Mouse (Mus musculus) hindlimb bud, embryonic 11.5 days (tissue): ENCODE measurements around the gene Rpa1.
"Not testable (repeated sequence)": the region's sequence is repeated elsewhere in the genome, so short reads cannot be mapped to it uniquely, and the experiment has no call there.

Experiments used
- DNase-seq: peaks from one replicate; pipeline ENCODE4 v3.0.0-alpha.2; 2012; ENCODE audit warnings: low read depth, low spot score; ENCODE audit errors: extremely low spot score

The Rpa1 gene

DNA sequence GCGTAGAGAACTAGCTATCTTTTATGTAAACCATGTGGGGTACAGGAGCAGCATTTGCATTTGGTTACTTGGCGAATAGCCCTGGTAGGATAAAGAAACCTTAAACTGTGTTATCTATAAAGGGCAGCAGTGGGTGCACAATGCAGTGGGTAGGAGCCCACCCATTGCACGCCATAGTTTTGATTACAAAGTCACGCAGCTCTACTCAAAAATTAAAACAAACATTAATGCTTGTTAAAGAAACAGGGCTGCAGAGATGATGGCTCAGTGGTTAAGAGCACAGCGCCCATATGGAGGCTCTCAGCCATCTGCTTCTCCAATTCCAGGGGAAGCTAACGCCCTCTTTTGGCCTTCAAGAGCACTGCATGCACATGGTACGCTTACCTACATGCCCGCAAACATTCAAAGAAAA, 24.8 kb downstream of the Rpa1 start:
- no peak for DNase-seq

DNA sequence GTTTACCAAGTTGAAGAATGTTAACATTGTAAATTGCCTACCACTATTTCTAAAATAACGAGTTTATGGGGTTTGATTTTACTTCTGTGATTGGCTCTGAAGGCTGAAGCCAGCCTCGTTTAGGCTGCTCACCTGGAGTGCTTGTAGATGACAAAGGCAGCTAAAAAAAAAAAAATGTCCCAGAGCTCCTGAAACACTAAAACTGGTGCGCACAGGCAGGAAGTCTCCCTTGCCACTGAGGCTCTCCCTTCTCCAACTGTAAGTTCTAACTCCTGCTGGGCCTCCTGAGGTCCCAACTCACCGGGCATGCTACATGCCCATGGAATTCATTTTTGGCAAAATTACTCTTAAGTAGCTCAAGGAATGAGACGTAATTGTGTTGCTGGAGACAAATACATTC, 28.9 kb downstream of the Rpa1 start:
- no peak for DNase-seq

DNA sequence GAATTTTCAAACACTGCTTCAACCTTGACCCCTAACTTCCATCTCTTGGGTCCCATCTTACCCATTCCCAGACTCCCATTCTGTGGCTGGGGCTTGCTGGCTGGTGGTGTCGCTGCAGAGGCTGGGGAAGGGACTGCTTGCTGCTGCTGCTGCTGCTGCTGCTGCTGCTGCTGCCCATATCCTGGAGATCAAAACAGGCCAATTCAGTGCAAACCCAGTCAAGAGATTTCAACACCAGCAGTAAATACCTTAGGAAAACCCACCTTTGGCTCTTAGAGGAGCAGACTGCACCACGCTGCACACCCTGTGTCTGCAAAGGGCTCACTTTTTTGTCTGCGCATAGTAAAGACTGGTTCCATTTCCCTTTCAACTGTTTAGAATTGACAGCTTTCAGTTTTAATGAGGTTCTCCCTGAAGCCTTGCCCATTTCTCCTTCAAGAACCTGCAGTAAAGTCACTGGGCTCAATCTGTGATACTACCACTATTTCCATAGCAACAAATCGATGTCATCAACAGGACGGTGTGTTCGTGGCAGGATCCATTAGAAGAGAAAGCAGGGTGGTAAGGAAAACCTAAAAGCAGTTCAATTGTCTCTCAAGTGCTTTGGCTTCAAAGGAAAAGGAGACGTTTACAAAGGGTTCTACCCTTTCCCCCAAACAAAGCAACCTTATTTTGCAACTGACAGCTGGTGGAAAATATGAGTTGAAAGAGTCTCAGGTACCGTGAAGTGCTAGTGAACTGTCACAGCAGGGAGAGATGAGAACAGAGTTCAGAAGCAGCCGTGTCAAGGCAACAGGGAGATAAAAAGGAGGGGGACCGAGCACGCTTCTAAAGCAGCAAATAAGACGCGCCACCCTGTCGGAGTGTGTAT, 29.5 kb downstream of the Rpa1 start:
- DNase-seq: no peak

DNA sequence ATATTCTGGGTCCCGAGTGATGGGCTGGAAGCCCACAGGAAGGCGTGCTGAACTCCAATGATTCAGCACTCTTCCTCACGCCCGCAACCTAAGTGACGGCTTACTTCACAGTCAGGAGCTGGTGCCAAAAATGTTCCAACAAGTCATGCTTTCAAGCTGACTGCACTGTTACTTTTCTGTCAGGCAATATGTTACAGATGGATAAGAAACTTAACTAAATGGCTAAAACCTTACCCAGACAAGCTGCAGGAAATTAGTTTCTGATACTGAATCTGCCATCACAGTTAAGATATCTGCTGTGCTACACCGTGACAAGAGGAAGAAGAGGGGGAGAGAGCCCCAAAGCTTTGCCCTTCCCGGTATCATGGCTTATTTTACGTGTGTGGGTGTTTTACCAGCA, 34.3 kb downstream of the Rpa1 start:
- DNase-seq: no peak

GRCm38 (mm10) chr11:75311751-75312150, 36.4 kb downstream of the Rpa1 start:
- no peak for DNase-seq

GRCm38 (mm10) chr11:75310813-75311212, 37.3 kb downstream of the Rpa1 start:
- DNase-seq: no peak

- DNase-seq: no peak
Observed at GRCm38 (mm10) chr11:75308650-75309049, 39.5 kb downstream of the Rpa1 start.

- no peak for DNase-seq
Observed at GRCm38 (mm10) chr11:75304797-75305196, 43.3 kb downstream of the Rpa1 start.

DNA sequence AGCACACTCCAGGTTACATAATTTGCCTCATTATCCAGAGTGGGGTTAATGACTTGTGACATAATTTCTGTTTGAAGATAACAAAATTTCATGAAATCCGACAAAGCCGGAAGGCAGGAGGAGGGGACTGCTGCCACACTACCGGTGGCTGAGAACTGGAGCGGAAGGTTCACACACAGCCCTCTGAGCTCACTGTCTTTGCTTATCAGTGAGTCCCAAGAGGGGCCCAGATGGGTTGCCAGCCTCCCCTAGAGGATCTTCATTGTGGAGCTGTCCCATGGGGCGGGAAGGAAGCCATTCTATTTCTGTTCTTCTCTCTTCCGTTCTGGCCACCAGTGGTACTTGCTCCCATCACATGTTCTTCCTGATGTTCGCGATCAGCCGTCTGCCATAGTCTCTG, 47.2 kb downstream of the Rpa1 start:
- DNase-seq: no peak

GRCm38 (mm10) chr11:75299786-75300185, 48.3 kb downstream of the Rpa1 start:
- no peak for DNase-seq

DNA sequence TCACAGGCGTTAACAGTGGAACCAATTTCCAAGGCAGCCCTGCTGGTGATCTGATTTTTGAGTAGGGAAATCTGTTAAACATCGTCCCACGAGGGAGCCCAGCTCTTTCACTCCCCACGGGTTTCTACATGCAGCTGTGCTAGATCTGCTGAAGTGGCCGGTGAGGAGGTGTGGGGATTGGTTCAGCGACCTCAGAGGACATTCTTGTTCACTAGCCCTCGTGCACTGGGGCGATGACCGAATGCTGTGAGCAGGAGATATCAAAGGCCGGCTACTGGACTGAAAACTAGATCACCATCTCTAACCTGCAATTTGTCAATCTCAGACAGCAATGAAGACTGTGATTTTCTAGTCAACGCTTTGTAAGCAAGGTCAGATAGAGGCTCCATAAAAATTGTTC, 49.6 kb downstream of the Rpa1 start:
- no peak for DNase-seq

DNA sequence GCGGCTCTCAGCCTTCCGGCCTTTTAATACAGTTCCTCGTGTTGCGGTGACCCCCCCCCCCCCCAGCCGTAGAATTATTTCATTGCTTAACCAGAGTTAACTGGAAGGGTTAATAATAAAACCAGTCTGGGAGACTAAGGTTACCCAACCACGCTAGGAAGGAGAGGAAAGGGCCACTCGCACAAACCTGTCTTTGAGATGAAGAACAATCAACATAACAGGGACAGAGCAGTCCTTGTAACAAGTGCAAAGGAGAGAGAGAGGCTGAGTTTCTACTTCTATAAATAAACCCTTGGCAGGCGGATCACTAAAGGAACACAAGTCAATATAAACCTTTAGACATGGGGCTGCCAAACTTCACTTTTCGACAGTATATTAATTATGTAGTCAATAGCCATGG, 50.5 kb downstream of the Rpa1 start:
- DNase-seq: no peak

DNA sequence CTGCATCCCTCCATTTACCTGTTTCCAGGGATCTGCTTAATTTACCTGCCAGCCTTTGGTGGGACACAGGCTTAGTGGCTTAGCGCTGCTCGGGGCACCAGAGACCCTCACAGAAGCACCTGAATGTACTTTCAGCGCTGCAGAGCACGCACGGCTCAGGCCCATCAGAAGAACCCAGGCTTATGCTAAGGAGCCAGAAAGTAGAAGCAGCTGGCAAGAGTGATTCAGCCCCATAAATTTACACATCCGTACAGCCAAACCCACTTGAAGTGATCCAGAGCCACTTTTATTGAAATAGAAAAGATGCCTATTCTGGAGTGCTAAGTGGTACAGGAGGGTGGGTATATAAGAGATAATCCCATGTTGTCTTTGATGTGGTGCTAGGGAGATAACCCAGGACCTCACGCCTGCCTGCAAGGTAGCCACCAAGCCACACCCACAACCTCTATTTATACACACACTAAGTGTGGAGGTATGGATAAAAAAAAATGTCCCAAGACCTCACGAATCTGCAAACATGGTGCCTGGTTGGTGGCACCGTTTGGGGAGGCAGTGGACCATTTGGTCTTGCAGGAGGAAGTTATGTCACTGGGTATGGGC, 51.6 kb downstream of the Rpa1 start:
- DNase-seq: no peak

DNA sequence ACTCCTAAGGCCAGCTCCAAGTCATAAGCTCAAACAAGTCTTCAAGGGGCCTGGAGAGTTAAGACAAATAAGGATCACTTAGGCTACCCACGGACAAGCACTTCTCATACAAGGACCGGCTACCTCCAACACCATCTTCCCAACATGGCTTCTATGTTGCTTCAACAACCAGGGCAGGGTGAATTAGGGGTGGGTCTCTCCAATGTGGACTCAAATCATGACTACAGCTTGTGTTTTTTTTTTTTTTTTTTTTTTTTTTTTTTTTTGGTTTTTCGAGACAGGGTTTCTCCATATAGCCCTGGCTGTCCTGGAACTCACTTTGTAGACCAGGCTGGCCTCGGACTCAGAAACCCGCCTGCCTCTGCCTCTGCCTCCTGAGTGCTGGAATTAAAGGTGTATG, 52.6 kb downstream of the Rpa1 start:
- DNase-seq: not testable (repeated sequence)

DNA sequence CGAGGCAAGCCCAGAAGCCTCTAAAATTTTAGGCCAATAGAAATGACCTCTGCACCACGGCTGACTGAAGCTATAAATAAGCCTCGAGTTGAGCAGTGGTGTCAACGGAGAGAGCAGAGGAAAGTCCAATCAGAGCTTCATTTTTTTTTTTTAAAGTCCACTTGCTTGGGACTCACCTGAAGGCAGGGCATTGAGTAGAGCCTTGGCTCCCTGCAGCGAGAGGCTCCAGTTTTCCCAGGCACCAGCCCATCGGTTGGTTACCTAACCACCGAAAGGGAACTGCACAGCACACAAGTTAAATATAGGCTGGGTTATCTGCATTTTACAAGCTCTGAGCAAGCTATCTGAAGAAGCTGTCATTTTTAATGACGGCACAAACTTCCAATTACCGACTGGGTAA, 53.3 kb downstream of the Rpa1 start:
- no peak for DNase-seq

- DNase-seq: no peak
Observed at GRCm38 (mm10) chr11:75293852-75294361, 54.2 kb downstream of the Rpa1 start.

DNA sequence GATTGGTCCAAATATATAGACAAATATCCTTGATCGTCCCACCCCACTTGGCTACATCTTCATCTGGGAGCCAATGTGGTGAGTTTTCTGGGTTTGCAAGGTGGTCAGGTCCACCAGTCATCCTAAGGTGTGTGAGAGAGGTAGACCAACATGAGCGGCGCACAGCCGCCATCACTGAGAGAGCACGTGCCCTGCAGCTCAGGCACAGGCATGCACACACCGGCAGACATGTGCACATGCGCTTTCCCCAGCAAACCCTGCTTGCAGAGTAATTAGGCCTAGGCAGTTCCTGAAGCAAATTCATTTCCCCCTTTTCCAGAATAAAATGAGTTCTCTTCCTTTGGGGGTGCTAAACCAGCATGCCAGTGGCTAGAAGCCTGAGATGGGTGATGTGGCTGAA, 55.8 kb downstream of the Rpa1 start:
- no peak for DNase-seq

GRCm38 (mm10) chr11:75291389-75292215, 56.5 kb downstream of the Rpa1 start:
- no peak for DNase-seq

DNA sequence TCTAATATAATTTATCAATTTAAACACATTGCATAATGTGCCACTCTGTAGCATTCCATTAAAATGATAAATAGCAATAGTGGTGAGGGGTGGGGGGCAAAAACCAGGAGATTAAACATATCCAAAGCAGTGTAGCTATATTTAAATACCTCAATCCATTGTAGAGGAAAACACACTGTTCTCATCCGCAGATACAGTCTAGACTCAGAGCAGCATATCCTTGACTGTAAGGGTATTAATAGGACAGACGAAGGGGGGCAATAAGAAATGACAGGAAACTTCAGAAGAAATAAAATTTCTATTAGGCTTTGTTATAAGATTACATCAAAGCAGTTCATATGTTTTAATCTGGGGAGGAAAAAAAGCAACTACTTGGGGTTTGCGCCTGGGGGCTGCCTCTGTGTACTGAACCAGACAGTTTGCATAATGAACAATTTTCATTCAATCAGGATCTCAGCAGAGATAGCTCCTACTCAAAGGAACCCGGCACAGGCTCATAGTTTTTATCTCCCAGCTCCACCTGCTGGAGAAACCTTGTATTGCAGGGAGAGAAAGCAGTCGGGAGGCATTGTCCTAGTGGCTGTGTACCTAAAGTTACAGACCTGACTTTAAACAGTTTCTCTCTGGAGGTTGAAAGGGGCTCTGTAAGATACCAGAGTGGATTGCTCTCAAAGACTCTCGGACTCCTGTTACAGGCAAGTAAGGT, 57.4 kb downstream of the Rpa1 start:
- peak; percentile 93 for DNase-seq

DNA sequence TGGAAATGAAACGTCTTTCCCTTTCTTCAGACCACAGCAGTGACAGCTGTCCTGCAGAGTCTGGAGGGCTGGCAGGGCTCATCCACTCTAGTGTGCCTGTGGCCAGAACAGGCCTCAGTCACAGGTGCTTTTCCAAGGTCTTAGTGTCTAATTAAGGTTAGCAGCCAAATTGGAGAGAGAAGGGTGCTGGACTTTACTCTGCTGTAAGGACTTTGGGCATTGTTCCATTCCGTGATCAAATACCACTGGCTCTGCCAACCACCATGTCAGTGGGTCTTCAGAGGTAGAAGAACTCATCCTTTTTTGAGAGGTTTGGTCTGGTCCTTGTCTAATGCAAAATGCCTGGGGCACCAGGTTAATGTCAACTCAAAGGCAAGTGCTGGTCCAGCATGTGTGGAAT, 59.0 kb downstream of the Rpa1 start:
- DNase-seq: no peak

DNA sequence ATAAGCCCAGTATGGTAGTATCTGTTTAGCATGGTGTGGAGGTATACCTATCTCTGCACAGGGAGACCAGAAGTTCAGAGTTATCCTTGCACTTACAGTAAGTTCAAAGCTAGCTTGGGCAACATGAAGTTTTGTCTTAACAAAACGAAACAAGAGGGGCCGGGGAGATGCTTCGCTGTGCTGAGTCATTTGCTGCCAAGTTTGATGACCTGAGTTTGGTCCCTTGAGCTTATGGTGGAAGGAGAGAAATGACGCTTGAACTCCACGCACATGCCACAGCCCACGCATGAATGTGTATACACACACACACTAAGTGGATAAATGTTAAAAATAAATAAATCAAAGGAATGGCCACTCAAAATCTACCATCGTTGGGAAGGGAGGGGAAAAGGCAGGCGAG, 59.6 kb downstream of the Rpa1 start:
- DNase-seq: no peak
